Mouse (Mus musculus): ENCODE measurements around the gene Mettl16. TPM values are rescaled to one million over a fixed set of nuclear protein-coding genes. Genes with fewer than 3 reads are reported as not detected.

Mettl16 gene
- 19.0 and 20.0 TPM in 2 replicates for polyA plus RNA-seq (2012; rRNA removed)

GRCm38 (mm10) chr11:74770595-74771207, at the start of gene Mettl16:
TSS of gene Mettl16 (plus strand) at chr11:74770830.

GRCm38 (mm10) chr11:74724235-74724791, 46.3 kb upstream of the Mettl16 start, which contains the start of gene Pafah1b1:
TSS of gene Pafah1b1 (minus strand) at chr11:74724670.

GRCm38 (mm10) chr11:74830256-74831161, 59.9 kb downstream of the Mettl16 start, which contains the start of gene Mnt:
TSS of gene Mnt (plus strand) at chr11:74830920.

Other genes with a start within 250 kb of the Mettl16 start
- 15.4 and 15.8 TPM in 2 replicates for gene Rap1gap2, start 159.9 kb upstream of the Mettl16 start, polyA plus RNA-seq (2012; rRNA removed)
- gene Ccdc92b, start 151.2 kb upstream of the Mettl16 start, polyA plus RNA-seq (2012; rRNA removed), result 5.4 and 5.6 TPM in 2 replicates
- gene Cluh, start 121.3 kb upstream of the Mettl16 start, polyA plus RNA-seq (2012; rRNA removed), result 28.3 and 34.7 TPM in 2 replicates
- 103 and 110 TPM in 2 replicates for gene Pafah1b1, start 46.2 kb upstream of the Mettl16 start, polyA plus RNA-seq (2012; rRNA removed)
- gene Mnt, start 60.1 kb downstream of the Mettl16 start, polyA plus RNA-seq (2012; rRNA removed), result 27.6 and 29.3 TPM in 2 replicates
- gene Sgsm2, start 126.2 kb downstream of the Mettl16 start, polyA plus RNA-seq (2012; rRNA removed), result 46.5 and 48.2 TPM in 2 replicates
- 26.6 and 26.9 TPM in 2 replicates for gene Tsr1, start 127.2 kb downstream of the Mettl16 start, polyA plus RNA-seq (2012; rRNA removed)
- 35.1 and 35.9 TPM in 2 replicates for gene Smg6, start 155.0 kb downstream of the Mettl16 start, polyA plus RNA-seq (2012; rRNA removed)
- 26.0 and 32.6 TPM in 2 replicates for gene Srr, start 155.1 kb downstream of the Mettl16 start, polyA plus RNA-seq (2012; rRNA removed)

All from central nervous system, embryonic 14 days (tissue).